Mouse (Mus musculus): ENCODE results near the gene Brpf3. TPM values are rescaled to one million over a fixed set of nuclear protein-coding genes. Genes with fewer than 3 reads are reported as not detected.
"Not testable (repeated sequence)": the region's sequence is repeated elsewhere in the genome, so short reads cannot be mapped to it uniquely, and the experiment has no call there.

Gene Brpf3
- polyA plus RNA-seq (2016; fragmentation: Nextera tagmentation; extraction: Ambion mirVana) = 10.9 and 12.1 TPM in 2 replicates

- H3K9ac ChIP-seq = peak within 1 kb of the TSS; percentile 100
- H3K4me1 ChIP-seq = peaks cover 27% of the 10 kb centered on the region
- H3K9me3 ChIP-seq = no peaks in the 10 kb centered on the region
- H3K27ac ChIP-seq = peak within 1 kb of the TSS; percentile 99
- H3K4me3 ChIP-seq = peak within 1 kb of the TSS; percentile 92
- H3K4me2 ChIP-seq (replicated peaks) = peak within 1 kb of the TSS; percentile 99
- 2% methylated on average over 80 of the region's 99 CpGs for WGBS
- peak; percentile 72 for ATAC-seq (ENCODE audit: low FRiP score, low read depth)
- peaks cover 3% of the 10 kb centered on the region for H3K36me3 ChIP-seq
- no peaks in the 10 kb centered on the region for H3K27me3 ChIP-seq (replicated peaks)
Measured at GRCm38 (mm10) chr17:28800671-28801412, at the start of gene Brpf3. Gene Brpf3, plus strand, starts transcription at chr17:28801090.

- ATAC-seq (ENCODE audit: low FRiP score, low read depth) = no peak
- H3K4me1 ChIP-seq = no peaks in the 10 kb centered on the region
- WGBS = 63% methylated on average over 5 of the region's 5 CpGs
- H3K36me3 ChIP-seq = no peaks in the 10 kb centered on the region
- no peak overlapping the region for H3K9ac ChIP-seq
- H3K27me3 ChIP-seq (replicated peaks) = no peaks in the 10 kb centered on the region
- H3K9me3 ChIP-seq = no peaks in the 10 kb centered on the region
- no peak overlapping the region for H3K4me2 ChIP-seq (replicated peaks)
- no peak overlapping the region for H3K4me3 ChIP-seq
- H3K27ac ChIP-seq = no peak overlapping the region
Measured at GRCm38 (mm10) chr17:28756447-28756846, 44.4 kb upstream of the Brpf3 start.

- no peak for ATAC-seq (ENCODE audit: low FRiP score, low read depth)
- Histone ChIP-seq H3K4me2 (replicated peaks) (no peak overlapping the region), H3K4me1 (no peaks in the 10 kb centered on the region), H3K27ac (no peak overlapping the region), H3K27me3 (replicated peaks) (no peaks in the 10 kb centered on the region), H3K36me3 (no peaks in the 10 kb centered on the region), H3K4me3 (no peak overlapping the region), H3K9me3 (no peaks in the 10 kb centered on the region), H3K9ac (no peak overlapping the region)
- 83% methylated on average over 2 of the region's 2 CpGs for WGBS
Measured at GRCm38 (mm10) chr17:28757470-28757869, 43.4 kb upstream of the Brpf3 start.

GRCm38 (mm10) chr17:28760736-28761312, 40.1 kb upstream of the Brpf3 start:
- no peak overlapping the region for H3K27ac ChIP-seq
- H3K9me3 ChIP-seq = no peaks in the 10 kb centered on the region
- ATAC-seq (ENCODE audit: low FRiP score, low read depth) = no peak
- 75% methylated on average over 8 of the region's 8 CpGs for WGBS
- no peaks in the 10 kb centered on the region for H3K4me1 ChIP-seq
- no peak overlapping the region for H3K4me2 ChIP-seq (replicated peaks)
- H3K27me3 ChIP-seq (replicated peaks) = no peaks in the 10 kb centered on the region
- no peak overlapping the region for H3K4me3 ChIP-seq
- no peaks in the 10 kb centered on the region for H3K36me3 ChIP-seq
- H3K9ac ChIP-seq = no peak overlapping the region

- H3K4me1 ChIP-seq = no peaks in the 10 kb centered on the region
- no peak overlapping the region for H3K4me3 ChIP-seq
- no peak overlapping the region for H3K9ac ChIP-seq
- H3K9me3 ChIP-seq = no peaks in the 10 kb centered on the region
- no peak overlapping the region for H3K4me2 ChIP-seq (replicated peaks)
- no peak for ATAC-seq (ENCODE audit: low FRiP score, low read depth)
- H3K27ac ChIP-seq = no peak overlapping the region
- H3K27me3 ChIP-seq (replicated peaks) = no peaks in the 10 kb centered on the region; the same call in 1 of the 2 replicates
- no peaks in the 10 kb centered on the region for H3K36me3 ChIP-seq
- 20% methylated on average over 3 of the region's 3 CpGs for WGBS
Measured at GRCm38 (mm10) chr17:28761871-28762270, 39.0 kb upstream of the Brpf3 start.

- Histone ChIP-seq H3K27me3 (replicated peaks) (peaks cover 31% of the 10 kb centered on the region), H3K9me3 (no peaks in the 10 kb centered on the region), H3K4me2 (replicated peaks) (no peak overlapping the region), H3K27ac (no peak overlapping the region), H3K4me1 (peaks cover 16% of the 10 kb centered on the region), H3K4me3 (no peak overlapping the region), H3K36me3 (no peaks in the 10 kb centered on the region), H3K9ac (no peak overlapping the region)
- ATAC-seq (ENCODE audit: low FRiP score, low read depth) = no peak
- WGBS = 63% methylated on average over 3 of the region's 3 CpGs
Measured at GRCm38 (mm10) chr17:28766203-28766602, 34.7 kb upstream of the Brpf3 start.

- no peak for ATAC-seq (ENCODE audit: low FRiP score, low read depth)
- peaks cover 34% of the 10 kb centered on the region for H3K27me3 ChIP-seq (replicated peaks)
- WGBS = 78% methylated on average over 11 of the region's 11 CpGs
- H3K4me2 ChIP-seq (replicated peaks) = no peak overlapping the region
- H3K36me3 ChIP-seq = no peaks in the 10 kb centered on the region
- no peaks in the 10 kb centered on the region for H3K9me3 ChIP-seq
- H3K4me1 ChIP-seq = peaks cover 16% of the 10 kb centered on the region
- H3K9ac ChIP-seq = no peak overlapping the region
- no peak overlapping the region for H3K4me3 ChIP-seq
- no peak overlapping the region for H3K27ac ChIP-seq
Measured at GRCm38 (mm10) chr17:28766781-28767515, 33.9 kb upstream of the Brpf3 start.

- Histone ChIP-seq H3K36me3 (no peaks in the 10 kb centered on the region), H3K27me3 (replicated peaks) (peaks cover 34% of the 10 kb centered on the region), H3K9me3 (no peaks in the 10 kb centered on the region), H3K9ac (peak within 1 kb of the TSS; percentile 33), H3K4me1 (peaks cover 16% of the 10 kb centered on the region), H3K4me2 (replicated peaks) (peak within 1 kb of the TSS; percentile 70), H3K27ac (no peak within 1 kb of the TSS), H3K4me3 (peak within 1 kb of the TSS; percentile 29)
- ATAC-seq (ENCODE audit: low FRiP score, low read depth) = no peak
- 2% methylated on average over 53 of the region's 58 CpGs for WGBS
Measured at GRCm38 (mm10) chr17:28769121-28769874, 31.6 kb upstream of the Brpf3 start, which contains the start of gene Mapk13. Gene Mapk13, plus strand, starts transcription at chr17:28769297.

GRCm38 (mm10) chr17:28769875-28770421, 30.9 kb upstream of the Brpf3 start:
- Histone ChIP-seq H3K27me3 (replicated peaks) (peaks cover 34% of the 10 kb centered on the region), H3K9ac (0 out of 2 replicates have a peak overlapping the region, but pooled peaks have one; percentile 33), H3K9me3 (no peaks in the 10 kb centered on the region), H3K4me3 (peak overlapping the region; percentile 29), H3K4me2 (replicated peaks) (peak overlapping the region; percentile 70), H3K27ac (no peak overlapping the region), H3K36me3 (no peaks in the 10 kb centered on the region), H3K4me1 (peaks cover 16% of the 10 kb centered on the region)
- WGBS = 7% methylated on average over 24 of the region's 24 CpGs
- no peak for ATAC-seq (ENCODE audit: low FRiP score, low read depth)

- peaks cover 34% of the 10 kb centered on the region for H3K27me3 ChIP-seq (replicated peaks)
Measured at GRCm38 (mm10) chr17:28771289-28771688, 29.6 kb upstream of the Brpf3 start.

GRCm38 (mm10) chr17:28774303-28774702, 26.6 kb upstream of the Brpf3 start:
- H3K4me2 ChIP-seq (replicated peaks); H3K9ac ChIP-seq; H3K9me3 ChIP-seq; H3K36me3 ChIP-seq; H3K4me3 ChIP-seq; H3K27ac ChIP-seq; ATAC-seq (ENCODE audit: low FRiP score, low read depth): not testable (repeated sequence)
- Histone ChIP-seq H3K4me1 (peaks cover 12% of the 10 kb centered on the region), H3K27me3 (replicated peaks) (peaks cover 22% of the 10 kb centered on the region)
- WGBS = 96% methylated on average over 8 of the region's 9 CpGs

More at GRCm38 (mm10) chr17:28771289-28771688, 29.6 kb upstream of the Brpf3 start:
- Histone ChIP-seq H3K9me3 (no peaks in the 10 kb centered on the region), H3K4me2 (replicated peaks) (no peak overlapping the region), H3K4me1 (peaks cover 16% of the 10 kb centered on the region), H3K4me3 (no peak overlapping the region), H3K36me3 (no peaks in the 10 kb centered on the region), H3K27ac (no peak overlapping the region), H3K9ac (no peak overlapping the region)
- no peak for ATAC-seq (ENCODE audit: low FRiP score, low read depth)
- 91% methylated on average over 5 of the region's 5 CpGs for WGBS
